Mouse (Mus musculus) liver, adult 2 months (tissue): ENCODE results near the gene Traf2. TPM values are rescaled to one million over a fixed set of nuclear protein-coding genes. Genes with fewer than 3 reads are reported as not detected.

Experiments
- DNase-seq: peaks from one replicate; pipeline ENCODE4 v3.0.0-alpha.2; 2011; ENCODE audit warnings: low read depth, low spot score; ENCODE audit errors: extremely low read depth
- H3K27ac ChIP-seq: fragments of 200-500 bp; replicated peaks from 2 replicates; pipeline ENCODE4 v1.5.1; 2012; ENCODE audit warnings: low read depth, mild to moderate bottlenecking, control low read depth, inconsistent platforms, low read length; ENCODE audit not compliant: insufficient read depth
- H3K27me3 ChIP-seq: fragments of 200-500 bp; 2 replicates; pipeline ENCODE4 v1.6.1; 2012; ENCODE audit warnings: mild to moderate bottlenecking, moderate library complexity, low read length, inconsistent platforms; ENCODE audit not compliant: control insufficient read depth, insufficient read depth
- H3K36me3 ChIP-seq: fragments of 200-500 bp; 2 replicates; pipeline ENCODE4 v1.6.1; 2012; ENCODE audit warnings: low read length, inconsistent platforms; ENCODE audit not compliant: control insufficient read depth, insufficient read depth
- H3K4me1 ChIP-seq: fragments of 200-500 bp; 2 replicates; pipeline ENCODE4 v1.6.1; 2011; ENCODE audit warnings: low read length; ENCODE audit not compliant: control insufficient read depth, insufficient read depth
- H3K4me3 ChIP-seq: fragments of 200-500 bp; 2 replicates; pipeline ENCODE4 v1.5.1; 2011; ENCODE audit warnings: low read depth, mild to moderate bottlenecking, control low read depth, low read length, moderate library complexity; ENCODE audit not compliant: insufficient read depth
- H3K79me2 ChIP-seq: fragments of 200-500 bp; 2 replicates; pipeline ENCODE4 v1.6.1; 2012; ENCODE audit warnings: inconsistent platforms, mild to moderate bottlenecking, low read length, moderate library complexity; ENCODE audit not compliant: control insufficient read depth, insufficient read depth
- H3K9ac ChIP-seq: fragments of 200-500 bp; 2 replicates; pipeline ENCODE4 v1.6.1; 2012; ENCODE audit warnings: low read depth, mild to moderate bottlenecking, control low read depth, inconsistent platforms, low read length
- CTCF ChIP-seq: fragments of 200-500 bp; IDR thresholded peaks from 2 replicates; pipeline ENCODE4 v1.5.1; 2011; ENCODE audit warnings: low read depth, low read length, control low read depth
- POLR2A ChIP-seq: fragments of 200-500 bp; IDR thresholded peaks from 2 replicates; pipeline ENCODE4 v1.6.1; 2011; ENCODE audit warnings: low read length, control low read depth; ENCODE audit not compliant: insufficient read depth; ENCODE audit errors: extremely low read depth
- WGBS: fragments of 180-500 bp; shearing (Covaris S2); methylation state at CpG from one replicate; pipeline ENCODE4 v1.1.7; 2018; 5-methylcytosine and 5-hydroxymethylcytosine counted together
- polyA plus RNA-seq: library from polyadenylated mRNA; depleted of rRNA; stranded (reverse); fragments of >200 nt; gene quantifications from 2 replicates; pipeline ENCODE4 v1.2.3, GENCODE M21; 2012
- total RNA-seq: library from RNA; depleted of rRNA; stranded (reverse); fragments of >200 nt; gene quantifications from 2 replicates; pipeline ENCODE4 v1.2.3, GENCODE M21; 2014

Traf2 gene
- total and polyA plus RNA-seq, 2 experiments, result 4.0 to 9.9 TPM

- Histone ChIP-seq H3K9ac (no peak overlapping the region), H3K36me3 (peaks cover 16% of the 10 kb centered on the region), H3K79me2 (no peaks in the 10 kb centered on the region), H3K27ac (no peak overlapping the region), H3K4me3 (no peak overlapping the region), H3K4me1 (peaks cover 8% of the 10 kb centered on the region), H3K27me3 (no peaks in the 10 kb centered on the region)
- TF ChIP-seq POLR2A, result no peak
- TF ChIP-seq CTCF, result no peak
- WGBS, result 81% methylated on average over 8 of the region's 8 CpGs
- DNase-seq, result no peak
Observed at GRCm38 (mm10) chr2:25536531-25536930, 10.2 kb downstream of the Traf2 start.

DNA sequence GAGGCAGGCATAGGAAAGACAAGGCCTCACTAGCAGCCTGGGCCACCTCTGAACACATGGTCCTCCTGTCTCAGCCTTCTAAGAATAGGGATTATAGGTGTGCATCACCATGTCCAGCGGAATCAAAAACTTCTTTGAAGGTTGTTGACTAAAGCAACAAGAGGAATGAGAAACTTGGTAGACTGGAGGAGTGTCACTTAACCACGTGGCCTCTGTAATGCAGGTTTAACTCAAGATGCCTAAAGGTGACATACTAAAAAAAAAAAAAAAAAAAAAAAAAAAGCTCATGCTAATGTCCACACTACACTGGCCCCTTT lies 11.9 kb downstream of the Traf2 start:
- WGBS, result 88% methylated on average over 2 of the region's 2 CpGs
- no peak for DNase-seq
- Histone ChIP-seq H3K4me3 (no peak overlapping the region), H3K27me3 (no peaks in the 10 kb centered on the region), H3K9ac (no peak overlapping the region), H3K4me1 (peaks cover 8% of the 10 kb centered on the region), H3K36me3 (peaks cover 23% of the 10 kb centered on the region), H3K27ac (peak overlapping the region; percentile 42), H3K79me2 (no peaks in the 10 kb centered on the region)
- TF ChIP-seq POLR2A (no peak), CTCF (no peak)

GRCm38 (mm10) chr2:25534178-25534865 lies 12.4 kb downstream of the Traf2 start:
- WGBS, result 41% methylated on average over 3 of the region's 3 CpGs
- H3K36me3 ChIP-seq, result peaks cover 24% of the 10 kb centered on the region
- DNase-seq, result peak; percentile 92
- peak overlapping the region; percentile 42 for H3K27ac ChIP-seq
- no peak overlapping the region for H3K4me3 ChIP-seq
- H3K9ac ChIP-seq, result no peak overlapping the region
- H3K4me1 ChIP-seq, result peaks cover 8% of the 10 kb centered on the region
- no peaks in the 10 kb centered on the region for H3K27me3 ChIP-seq
- no peak for TF ChIP-seq CTCF
- no peak for TF ChIP-seq POLR2A
- no peaks in the 10 kb centered on the region for H3K79me2 ChIP-seq

GRCm38 (mm10) chr2:25533707-25534106 lies 13.0 kb downstream of the Traf2 start:
- no peak for DNase-seq
- Histone ChIP-seq H3K9ac (no peak overlapping the region), H3K4me1 (peaks cover 8% of the 10 kb centered on the region), H3K27me3 (no peaks in the 10 kb centered on the region), H3K4me3 (no peak overlapping the region), H3K36me3 (peaks cover 30% of the 10 kb centered on the region), H3K27ac (peak overlapping the region; percentile 39; the same call in 1 of the 2 replicates), H3K79me2 (no peaks in the 10 kb centered on the region)
- no peak for TF ChIP-seq CTCF
- WGBS, result 70% methylated on average over 2 of the region's 2 CpGs

DNA sequence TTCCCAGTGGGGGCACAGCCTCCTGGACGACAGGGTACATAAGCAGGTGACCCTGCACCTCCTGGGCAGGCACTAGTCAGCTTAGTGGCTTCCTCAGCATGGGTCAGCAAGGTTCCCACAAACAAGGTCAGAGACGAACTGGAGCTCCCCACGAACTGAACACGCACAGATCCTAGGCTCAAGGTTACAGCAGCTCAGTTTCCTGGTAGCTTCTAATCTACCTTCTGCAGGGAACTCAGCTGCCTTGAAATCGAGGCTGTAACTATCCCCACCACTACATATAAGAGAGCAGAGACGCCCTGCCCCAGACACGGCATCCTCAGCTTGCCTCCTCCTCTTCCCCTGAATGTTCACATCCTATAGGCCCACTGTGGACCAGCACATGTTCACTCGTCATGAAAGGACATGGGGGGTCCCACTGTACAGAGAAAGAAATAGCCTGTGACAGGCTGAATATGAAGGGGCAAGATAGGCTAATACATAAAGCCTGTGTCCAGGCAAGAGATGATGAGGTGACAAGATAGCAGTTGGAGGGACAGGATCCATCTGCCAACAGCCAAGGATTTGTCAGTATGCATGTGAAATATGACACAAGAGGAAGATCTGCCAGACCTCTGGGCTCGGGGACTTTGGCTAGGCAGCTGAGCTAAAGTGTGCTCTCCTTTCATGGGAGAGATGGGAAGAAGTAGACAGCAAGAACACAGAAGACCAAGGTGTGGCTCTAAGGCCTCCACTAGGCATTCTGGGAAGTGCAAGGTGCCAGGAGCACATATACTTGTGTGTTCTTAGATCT lies 20.0 kb downstream of the Traf2 start:
- TF ChIP-seq CTCF (no peak), POLR2A (no peak)
- H3K4me3 ChIP-seq, result no peak overlapping the region
- H3K36me3 ChIP-seq, result peaks cover 62% of the 10 kb centered on the region
- H3K9ac ChIP-seq, result no peak overlapping the region
- H3K4me1 ChIP-seq, result no peaks in the 10 kb centered on the region
- no peak overlapping the region for H3K27ac ChIP-seq
- DNase-seq, result no peak
- 89% methylated on average over 9 of the region's 9 CpGs for WGBS
- H3K79me2 ChIP-seq, result no peaks in the 10 kb centered on the region
- H3K27me3 ChIP-seq, result no peaks in the 10 kb centered on the region

DNA sequence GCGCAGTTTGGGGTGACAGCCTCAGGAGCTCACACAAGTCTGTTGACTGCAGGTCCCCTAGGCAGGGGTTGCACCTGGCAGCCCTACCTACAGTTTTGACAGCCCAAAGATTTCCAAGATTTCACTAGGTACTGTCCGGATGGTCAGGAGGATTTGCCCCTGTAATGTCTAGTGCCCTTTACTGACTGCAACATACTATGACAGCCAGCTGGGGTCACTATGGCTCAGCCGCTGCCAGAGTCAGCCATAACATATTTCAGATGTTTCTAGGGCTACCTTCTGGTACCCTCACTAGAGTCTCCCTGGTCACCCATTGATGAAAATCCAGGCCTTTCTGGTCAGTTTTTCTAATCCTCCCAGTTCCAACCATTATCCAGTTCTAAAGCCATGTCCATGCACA lies 36.8 kb downstream of the Traf2 start:
- no peak for DNase-seq
- peak; percentile 50 for TF ChIP-seq CTCF
- no peak for TF ChIP-seq POLR2A
- WGBS, result 78% methylated on average over 3 of the region's 3 CpGs

More for the DNA sequence above, 36.8 kb downstream of the Traf2 start:
- Histone ChIP-seq H3K4me1 (no peaks in the 10 kb centered on the region), H3K9ac (no peak overlapping the region), H3K27me3 (no peaks in the 10 kb centered on the region), H3K4me3 (no peak overlapping the region), H3K27ac (no peak overlapping the region), H3K36me3 (no peaks in the 10 kb centered on the region), H3K79me2 (no peaks in the 10 kb centered on the region)
